Mouse (Mus musculus) stomach, embryonic 15.5 days (tissue): ENCODE data around the gene Esrrg. TPM values are rescaled to one million over a fixed set of nuclear protein-coding genes. Genes with fewer than 3 reads are reported as not detected.

Experiments used
- ATAC-seq: fragments of 200-750 bp; cut with Nextera tagmentation; 2 replicates; pipeline ENCODE4 v1.8.0; 2017; ENCODE audit warnings: low read depth, moderate number of reproducible peaks, moderate TSS enrichment; ENCODE audit not compliant: insufficient read depth, low FRiP score
- H3K27ac ChIP-seq: fragments of 300-500 bp; sonication (generic); 2 replicates; pipeline ENCODE4 v1.5.1; 2015; ENCODE audit warnings: mild to moderate bottlenecking, inconsistent platforms
- H3K27me3 ChIP-seq: fragments of 300-500 bp; sonication (generic); replicated peaks from 2 replicates; pipeline ENCODE4 v1.6.1; 2015; ENCODE audit warnings: inconsistent platforms
- H3K36me3 ChIP-seq: fragments of 300-500 bp; sonication (generic); 2 replicates; pipeline ENCODE4 v1.6.1; 2015; ENCODE audit warnings: inconsistent platforms
- H3K4me1 ChIP-seq: fragments of 300-500 bp; sonication (generic); 2 replicates; pipeline ENCODE4 v1.6.1; 2015; ENCODE audit warnings: inconsistent platforms
- H3K4me2 ChIP-seq: fragments of 300-500 bp; sonication (generic); 2 replicates; pipeline ENCODE4 v1.6.1; 2015; ENCODE audit warnings: mild to moderate bottlenecking, inconsistent platforms
- H3K4me3 ChIP-seq: fragments of 300-500 bp; sonication (generic); replicated peaks from 2 replicates; pipeline ENCODE4 v1.5.1; 2015; ENCODE audit warnings: inconsistent platforms
- H3K9ac ChIP-seq: fragments of 300-500 bp; sonication (generic); 2 replicates; pipeline ENCODE4 v1.6.1; 2015; ENCODE audit warnings: inconsistent platforms
- H3K9me3 ChIP-seq: fragments of 300-500 bp; sonication (generic); 2 replicates; pipeline ENCODE4 v1.6.1; 2016; ENCODE audit warnings: inconsistent platforms
- WGBS: fragments of 180-500 bp; shearing (Covaris S2); methylation state at CpG from one replicate; pipeline ENCODE4 v1.1.7; 2015; 5-methylcytosine and 5-hydroxymethylcytosine counted together
- polyA plus RNA-seq: library from polyadenylated mRNA; unstranded; fragments of >200 nt; fragmentation: Nextera tagmentation; extraction: Ambion mirVana; gene quantifications from 2 replicates; pipeline ENCODE4 v1.2.1, GENCODE M21; 2015

Esrrg gene
- polyA plus RNA-seq, 1 experiment from 2014 or later, result 8.2 TPM

DNA sequence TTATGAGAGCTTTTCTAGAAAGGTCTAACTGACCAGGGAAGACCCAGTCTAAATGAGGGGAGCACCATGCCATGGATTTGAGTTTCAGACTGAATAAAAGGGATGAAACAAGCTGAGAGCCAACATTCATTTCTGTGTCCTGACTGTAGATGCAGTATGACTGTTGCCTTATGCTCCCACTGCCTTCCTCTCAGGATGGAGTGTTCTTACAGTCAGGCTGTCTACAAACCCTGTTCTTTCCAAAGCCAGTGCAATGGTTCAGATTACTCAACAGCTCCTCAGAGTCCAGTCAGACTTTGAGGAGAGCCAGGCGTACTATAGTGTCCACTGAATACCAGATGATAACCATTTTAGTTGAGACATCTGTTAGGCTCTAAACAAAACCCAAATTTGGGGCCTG lies 116.8 kb downstream of the Esrrg start:
- 52% methylated on average over 1 of the region's 1 CpGs for WGBS
- no peak overlapping the region for H3K9ac ChIP-seq
- H3K4me2 ChIP-seq, result no peak overlapping the region
- H3K9me3 ChIP-seq, result no peaks in the 10 kb centered on the region
- ATAC-seq, result no peak
- no peaks in the 10 kb centered on the region for H3K27me3 ChIP-seq
- H3K4me1 ChIP-seq, result no peaks in the 10 kb centered on the region
- no peak overlapping the region for H3K4me3 ChIP-seq
- H3K27ac ChIP-seq, result no peak overlapping the region
- no peaks in the 10 kb centered on the region for H3K36me3 ChIP-seq

GRCm38 (mm10) chr1:187731171-187731570 lies 122.6 kb downstream of the Esrrg start:
- 84% methylated on average over 4 of the region's 4 CpGs for WGBS
- no peaks in the 10 kb centered on the region for H3K4me1 ChIP-seq
- H3K4me3 ChIP-seq, result no peak overlapping the region
- H3K4me2 ChIP-seq, result no peak overlapping the region
- no peaks in the 10 kb centered on the region for H3K27me3 ChIP-seq
- H3K36me3 ChIP-seq, result no peaks in the 10 kb centered on the region
- no peak overlapping the region for H3K27ac ChIP-seq
- H3K9ac ChIP-seq, result no peak overlapping the region
- no peak for ATAC-seq
- H3K9me3 ChIP-seq, result no peaks in the 10 kb centered on the region

DNA sequence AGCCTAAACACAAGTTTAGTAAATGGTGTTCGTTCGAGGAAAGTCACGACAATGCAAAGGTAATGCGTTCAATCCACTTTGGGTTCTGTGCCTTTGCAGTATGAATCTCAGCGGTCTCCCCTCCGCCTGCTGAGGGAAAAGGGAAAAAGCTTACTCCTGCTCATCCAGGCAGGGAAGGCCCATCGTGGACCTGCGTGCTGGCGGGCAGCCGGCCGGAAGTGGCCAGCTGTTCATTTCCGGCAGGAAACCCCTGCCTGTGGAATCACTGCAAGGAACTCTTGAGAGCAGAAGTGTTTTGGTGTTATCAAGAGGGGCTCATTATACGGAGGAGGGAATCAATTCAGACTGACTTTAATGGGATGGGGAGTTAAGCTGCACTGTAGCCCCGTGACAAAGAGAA lies 127.9 kb downstream of the Esrrg start:
- ATAC-seq, result no peak
- Histone ChIP-seq H3K36me3 (no peaks in the 10 kb centered on the region), H3K9me3 (no peaks in the 10 kb centered on the region), H3K9ac (no peak overlapping the region), H3K4me2 (no peak overlapping the region), H3K4me3 (no peak overlapping the region), H3K4me1 (no peaks in the 10 kb centered on the region), H3K27ac (no peak overlapping the region), H3K27me3 (no peaks in the 10 kb centered on the region)
- 58% methylated on average over 14 of the region's 14 CpGs for WGBS

DNA sequence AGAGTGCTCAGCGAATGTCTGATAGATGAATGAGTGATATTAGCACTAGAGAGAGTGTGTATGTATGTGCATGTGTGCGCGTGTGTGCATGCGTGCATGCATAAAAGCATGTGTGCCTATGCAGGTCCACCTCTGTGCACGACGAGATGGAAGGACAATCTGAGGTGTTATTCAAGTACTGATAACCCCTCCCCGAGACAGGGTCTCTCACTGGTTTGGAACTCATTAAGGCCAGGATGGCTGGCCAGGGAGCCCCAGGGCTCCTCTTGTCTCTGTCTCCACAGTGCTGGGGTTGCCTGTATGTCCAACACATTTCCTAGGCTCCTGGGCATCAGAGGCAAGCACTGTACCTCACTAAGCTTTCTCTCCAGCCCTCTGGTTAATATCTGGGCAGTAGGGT lies 128.7 kb downstream of the Esrrg start:
- Histone ChIP-seq H3K36me3 (no peaks in the 10 kb centered on the region), H3K27ac (no peak overlapping the region), H3K9ac (no peak overlapping the region), H3K4me2 (no peak overlapping the region), H3K9me3 (no peaks in the 10 kb centered on the region), H3K4me1 (no peaks in the 10 kb centered on the region), H3K27me3 (no peaks in the 10 kb centered on the region), H3K4me3 (no peak overlapping the region)
- ATAC-seq, result no peak
- WGBS, result 83% methylated on average over 7 of the region's 7 CpGs

DNA sequence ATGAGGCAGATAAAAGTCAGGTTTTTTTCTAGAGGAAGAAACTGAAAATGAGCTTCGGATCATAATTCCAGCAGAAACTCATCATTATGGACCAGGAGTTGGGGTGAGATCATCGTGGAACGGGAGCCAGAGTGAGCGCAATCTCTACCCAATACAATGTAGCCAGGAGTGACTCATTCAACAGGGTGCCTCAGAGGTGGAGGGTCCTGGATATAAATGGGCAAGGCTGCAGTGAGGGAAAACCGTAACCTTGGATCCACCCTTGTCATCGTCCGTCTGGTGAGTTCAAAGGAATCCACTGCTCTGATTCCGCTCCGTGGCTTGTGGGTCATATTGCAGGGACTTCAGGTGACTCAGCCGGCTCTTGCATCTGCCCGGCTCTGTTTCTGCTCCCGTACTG lies 131.9 kb downstream of the Esrrg start:
- Histone ChIP-seq H3K27ac (no peak overlapping the region), H3K4me2 (no peak overlapping the region), H3K9me3 (no peaks in the 10 kb centered on the region), H3K4me3 (no peak overlapping the region), H3K27me3 (no peaks in the 10 kb centered on the region), H3K9ac (no peak overlapping the region), H3K36me3 (no peaks in the 10 kb centered on the region), H3K4me1 (no peaks in the 10 kb centered on the region)
- no peak for ATAC-seq
- 75% methylated on average over 12 of the region's 12 CpGs for WGBS

DNA sequence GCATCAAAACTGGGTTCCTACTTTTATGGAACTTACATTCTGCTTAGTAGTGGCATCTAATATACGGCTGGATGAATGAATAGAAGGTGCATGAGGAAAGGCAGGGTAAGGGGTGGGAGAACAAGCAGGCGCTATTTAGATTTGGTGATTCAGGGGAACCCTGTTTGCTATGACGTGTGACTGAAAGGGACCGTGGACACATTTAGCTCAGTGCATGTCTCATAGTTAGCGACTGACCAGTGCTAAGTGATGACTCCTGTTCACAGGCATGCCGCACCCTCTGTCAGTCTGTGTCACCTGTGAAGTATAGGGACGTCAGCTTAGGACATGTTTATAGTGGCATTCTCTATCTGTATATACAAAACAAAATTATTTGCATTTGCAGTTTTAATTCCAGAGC lies 132.7 kb downstream of the Esrrg start:
- no peaks in the 10 kb centered on the region for H3K9me3 ChIP-seq
- no peak overlapping the region for H3K27ac ChIP-seq
- no peak overlapping the region for H3K4me3 ChIP-seq
- ATAC-seq, result no peak
- H3K4me1 ChIP-seq, result no peaks in the 10 kb centered on the region
- H3K4me2 ChIP-seq, result no peak overlapping the region
- 80% methylated on average over 7 of the region's 7 CpGs for WGBS
- H3K27me3 ChIP-seq, result no peaks in the 10 kb centered on the region
- no peak overlapping the region for H3K9ac ChIP-seq
- no peaks in the 10 kb centered on the region for H3K36me3 ChIP-seq

DNA sequence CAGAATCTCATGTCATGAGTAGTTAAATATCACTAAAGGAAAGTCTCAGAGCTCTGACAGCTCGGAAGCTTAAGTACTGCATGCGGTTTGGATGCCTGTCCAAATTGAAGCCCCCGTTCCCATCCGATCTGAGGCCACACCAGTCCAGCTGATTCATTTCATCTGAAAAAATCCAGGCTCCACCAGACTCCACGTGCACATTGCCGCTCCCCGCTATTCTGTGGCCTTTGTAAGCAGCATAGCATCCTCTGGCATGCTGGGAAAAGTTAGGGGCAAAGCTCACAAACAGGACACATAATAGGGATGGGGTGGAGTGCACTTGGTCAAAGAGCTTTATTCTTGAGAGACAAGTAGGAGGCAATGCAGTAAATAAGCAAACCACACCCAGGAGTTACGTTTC lies 133.5 kb downstream of the Esrrg start:
- H3K9ac ChIP-seq, result no peak overlapping the region
- 46% methylated on average over 8 of the region's 8 CpGs for WGBS
- H3K4me3 ChIP-seq, result no peak overlapping the region
- H3K4me2 ChIP-seq, result no peak overlapping the region
- H3K36me3 ChIP-seq, result no peaks in the 10 kb centered on the region
- H3K4me1 ChIP-seq, result no peaks in the 10 kb centered on the region
- no peak overlapping the region for H3K27ac ChIP-seq
- ATAC-seq, result no peak
- no peaks in the 10 kb centered on the region for H3K9me3 ChIP-seq
- H3K27me3 ChIP-seq, result no peaks in the 10 kb centered on the region

- no peak overlapping the region for H3K4me2 ChIP-seq
- H3K4me3 ChIP-seq, result no peak overlapping the region
- no peaks in the 10 kb centered on the region for H3K4me1 ChIP-seq
- 83% methylated on average over 3 of the region's 3 CpGs for WGBS
- H3K9ac ChIP-seq, result no peak overlapping the region
- ATAC-seq, result no peak
- no peaks in the 10 kb centered on the region for H3K9me3 ChIP-seq
- no peaks in the 10 kb centered on the region for H3K27me3 ChIP-seq
- H3K27ac ChIP-seq, result no peak overlapping the region
- no peaks in the 10 kb centered on the region for H3K36me3 ChIP-seq
Observed at GRCm38 (mm10) chr1:187749294-187749693, 140.7 kb downstream of the Esrrg start.

GRCm38 (mm10) chr1:187749931-187750330 lies 141.3 kb downstream of the Esrrg start:
- no peak for ATAC-seq
- 56% methylated on average over 5 of the region's 5 CpGs for WGBS
- H3K36me3 ChIP-seq, result no peaks in the 10 kb centered on the region
- no peaks in the 10 kb centered on the region for H3K27me3 ChIP-seq
- H3K9me3 ChIP-seq, result no peaks in the 10 kb centered on the region
- no peak overlapping the region for H3K4me3 ChIP-seq
- no peak overlapping the region for H3K4me2 ChIP-seq
- no peak overlapping the region for H3K9ac ChIP-seq
- H3K27ac ChIP-seq, result no peak overlapping the region
- no peaks in the 10 kb centered on the region for H3K4me1 ChIP-seq

GRCm38 (mm10) chr1:187755528-187755927 lies 146.9 kb downstream of the Esrrg start:
- WGBS, result 94% methylated on average over 13 of the region's 13 CpGs
- no peak overlapping the region for H3K4me2 ChIP-seq
- H3K27ac ChIP-seq, result no peak overlapping the region
- no peak overlapping the region for H3K4me3 ChIP-seq
- no peak for ATAC-seq
- no peaks in the 10 kb centered on the region for H3K27me3 ChIP-seq
- H3K9me3 ChIP-seq, result no peaks in the 10 kb centered on the region
- no peak overlapping the region for H3K9ac ChIP-seq
- no peaks in the 10 kb centered on the region for H3K36me3 ChIP-seq
- H3K4me1 ChIP-seq, result no peaks in the 10 kb centered on the region

- H3K9me3 ChIP-seq, result no peaks in the 10 kb centered on the region
- H3K27ac ChIP-seq, result no peak overlapping the region
- no peak overlapping the region for H3K4me2 ChIP-seq
- no peaks in the 10 kb centered on the region for H3K27me3 ChIP-seq
- H3K9ac ChIP-seq, result no peak overlapping the region
- no peaks in the 10 kb centered on the region for H3K36me3 ChIP-seq
- no peak overlapping the region for H3K4me3 ChIP-seq
- whole genome bisulfite sequencing, result 70% methylated on average over 1 of the region's 1 CpGs
- H3K4me1 ChIP-seq, result no peaks in the 10 kb centered on the region
- no peak for ATAC-seq
Observed at GRCm38 (mm10) chr1:187757981-187758380, 149.4 kb downstream of the Esrrg start.

DNA sequence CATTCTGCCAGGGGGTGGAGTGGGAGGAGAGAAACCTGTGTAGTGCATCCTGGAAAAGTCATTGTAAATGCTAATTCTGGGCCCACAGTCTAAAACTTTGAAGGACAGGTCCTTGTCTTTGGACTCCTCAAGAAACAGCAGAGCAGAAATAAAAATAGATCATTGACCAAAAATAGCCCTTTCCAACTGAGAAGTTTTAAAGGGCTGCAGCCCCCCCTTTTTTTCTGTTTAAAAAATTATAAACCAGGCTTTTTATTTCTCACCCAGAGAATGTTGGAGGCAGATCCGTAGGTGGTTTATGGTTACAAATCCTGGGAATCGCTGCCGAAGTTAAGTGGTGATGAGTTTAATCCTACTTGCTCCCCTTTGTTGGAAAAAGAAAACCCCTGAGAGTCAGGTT lies 150.0 kb downstream of the Esrrg start:
- H3K27ac ChIP-seq, result no peak overlapping the region
- no peaks in the 10 kb centered on the region for H3K4me1 ChIP-seq
- no peaks in the 10 kb centered on the region for H3K27me3 ChIP-seq
- no peak overlapping the region for H3K4me2 ChIP-seq
- no peak overlapping the region for H3K4me3 ChIP-seq
- no peaks in the 10 kb centered on the region for H3K9me3 ChIP-seq
- 56% methylated on average over 3 of the region's 3 CpGs for WGBS
- ATAC-seq, result no peak
- no peaks in the 10 kb centered on the region for H3K36me3 ChIP-seq
- no peak overlapping the region for H3K9ac ChIP-seq

GRCm38 (mm10) chr1:187759536-187759935 lies 150.9 kb downstream of the Esrrg start:
- ATAC-seq, result no peak
- no peak overlapping the region for H3K27ac ChIP-seq

More at GRCm38 (mm10) chr1:187759536-187759935, 150.9 kb downstream of the Esrrg start:
- Histone ChIP-seq H3K27me3 (no peaks in the 10 kb centered on the region), H3K4me3 (no peak overlapping the region), H3K4me1 (no peaks in the 10 kb centered on the region), H3K9me3 (no peaks in the 10 kb centered on the region), H3K4me2 (no peak overlapping the region), H3K9ac (no peak overlapping the region), H3K36me3 (no peaks in the 10 kb centered on the region)
- WGBS, result 68% methylated on average over 3 of the region's 3 CpGs
